Mouse (Mus musculus): ENCODE measurements around the gene 1700025C18Rik.

The 1700025C18Rik gene

GRCm38 (mm10) chr2:165078045-165078444, 12.5 kb downstream of the 1700025C18Rik start:
- DNase-seq (ENCODE audit: low spot score), result no peak

- DNase-seq (ENCODE audit: low spot score), result peak; percentile 62
These were observed 13.5 kb downstream of the 1700025C18Rik start for GRCm38 (mm10) chr2:165077055-165077454.

GRCm38 (mm10) chr2:165074937-165075336, 15.6 kb downstream of the 1700025C18Rik start:
- peak; percentile 96 for DNase-seq (ENCODE audit: low spot score)

- DNase-seq (ENCODE audit: low spot score), result no peak
These were observed 16.3 kb downstream of the 1700025C18Rik start for GRCm38 (mm10) chr2:165074081-165074884.

GRCm38 (mm10) chr2:165073381-165073781, 17.2 kb downstream of the 1700025C18Rik start:
- DNase-seq (ENCODE audit: low spot score), result no peak

- DNase-seq (ENCODE audit: low spot score), result peak; percentile 91
These were observed 20.3 kb downstream of the 1700025C18Rik start for GRCm38 (mm10) chr2:165070096-165070816.

GRCm38 (mm10) chr2:165068806-165069205, 21.7 kb downstream of the 1700025C18Rik start:
- no peak for DNase-seq (ENCODE audit: low spot score)

- no peak for DNase-seq (ENCODE audit: low spot score)
These were observed 26.1 kb downstream of the 1700025C18Rik start for GRCm38 (mm10) chr2:165064489-165064888.

- no peak for DNase-seq (ENCODE audit: low spot score)
These were observed 28.7 kb downstream of the 1700025C18Rik start for GRCm38 (mm10) chr2:165061638-165062433.

GRCm38 (mm10) chr2:165059961-165060360, 30.6 kb downstream of the 1700025C18Rik start:
- no peak for DNase-seq (ENCODE audit: low spot score)

- no peak for DNase-seq (ENCODE audit: low spot score)
These were observed 34.0 kb downstream of the 1700025C18Rik start for GRCm38 (mm10) chr2:165056377-165057085.

GRCm38 (mm10) chr2:165055905-165056304, 34.6 kb downstream of the 1700025C18Rik start:
- no peak for DNase-seq (ENCODE audit: low spot score)

- DNase-seq (ENCODE audit: low spot score), result peak; percentile 78
These were observed 35.4 kb downstream of the 1700025C18Rik start, which contains the start of gene Cd40 for GRCm38 (mm10) chr2:165054888-165055852. TSS of gene Cd40 (plus strand) at chr2:165055627.

- DNase-seq (ENCODE audit: low spot score), result no peak
These were observed 39.0 kb downstream of the 1700025C18Rik start for GRCm38 (mm10) chr2:165051566-165051965.

GRCm38 (mm10) chr2:165050826-165051548, 39.6 kb downstream of the 1700025C18Rik start:
- DNase-seq (ENCODE audit: low spot score), result no peak

GRCm38 (mm10) chr2:165049044-165049443, 41.5 kb downstream of the 1700025C18Rik start:
- DNase-seq (ENCODE audit: low spot score), result no peak

- DNase-seq (ENCODE audit: low spot score), result no peak
These were observed 46.8 kb downstream of the 1700025C18Rik start for GRCm38 (mm10) chr2:165043729-165044128.

- DNase-seq (ENCODE audit: low spot score), result peak; percentile 66
These were observed 47.4 kb downstream of the 1700025C18Rik start for GRCm38 (mm10) chr2:165043090-165043636.

- DNase-seq (ENCODE audit: low spot score), result no peak
These were observed 48.4 kb downstream of the 1700025C18Rik start for GRCm38 (mm10) chr2:165042126-165042525.
